ENCODE assay signal across 2 mouse cellular contexts in genomic region chr5:30908426-30909299, GRCm38 (mm10).
TF ChIP-seq lines count a peak whose summit lies in the region.

No protein-coding gene starts in this region.

TF ChIP-seq in CH12.LX, 34 proteins besides CTCF, POLR2A, EP300 and RAD21:
- TF ChIP-seq ZNF384 (IDR thresholded peaks at IDR 0.05; ENCODE audit: low read depth, low read length) (no peak), JUN (IDR thresholded peaks at IDR 0.05; ENCODE audit: insufficient read depth, low read depth, low read length) (no peak), NELFE (IDR thresholded peaks at IDR 0.05; ENCODE audit: low read depth, low read length) (no peak), GABPA (IDR thresholded peaks at IDR 0.05; ENCODE audit: insufficient replicate concordance, low read depth, low read length) (no peak), SMC3 (IDR thresholded peaks at IDR 0.05; ENCODE audit: low read depth, low read length) (no peak), POLR2AphosphoS2 (IDR thresholded peaks at IDR 0.05; ENCODE audit: low read depth, low read length) (no peak), UBTF (IDR thresholded peaks at IDR 0.05; ENCODE audit: low read depth, low read length) (no peak), MAX (IDR thresholded peaks at IDR 0.05; ENCODE audit: low read length) (no peak), ZC3H11A (IDR thresholded peaks at IDR 0.05; ENCODE audit: low read depth, low read length) (no peak), ZKSCAN1 (IDR thresholded peaks at IDR 0.05; ENCODE audit: borderline replicate concordance, low read depth, low read length) (no peak), TCF12 (IDR thresholded peaks at IDR 0.05; ENCODE audit: low read depth, low read length) (no peak), KAT2A (IDR thresholded peaks at IDR 0.05; ENCODE audit: insufficient replicate concordance, low read length) (no peak), ETS1 (conservative IDR thresholded peaks at IDR 0.05; ENCODE audit: low read depth, low read length) (no peak), IRF4 (IDR thresholded peaks at IDR 0.05; ENCODE audit: low read depth, low read length) (no peak), SIN3A (IDR thresholded peaks at IDR 0.05; ENCODE audit: low read length) (no peak)

TF ChIP-seq in MEL, 35 proteins besides CTCF, POLR2A, EP300 and RAD21:
- TF ChIP-seq GABPA (IDR thresholded peaks at IDR 0.05; ENCODE audit: low read depth, low read length) = no peak
- TF ChIP-seq NELFE (IDR thresholded peaks at IDR 0.05; ENCODE audit: low read depth, low read length) = no peak
- no peak for TF ChIP-seq ELF1 (IDR thresholded peaks at IDR 0.05; ENCODE audit: low read depth, low read length)
- TF ChIP-seq RCOR1 (IDR thresholded peaks at IDR 0.05; ENCODE audit: low read depth, low read length) = no peak
TF ChIP-seq in MEL: peak in this region for 0.
